Mouse (Mus musculus) lung, adult 2 months (tissue): ENCODE data around the gene Eif3a. TPM values are rescaled to one million over a fixed set of nuclear protein-coding genes. Genes with fewer than 3 reads are reported as not detected.

Experiments used
- DNase-seq: peaks from one replicate; pipeline ENCODE4 v3.0.0; 2022
- H3K4me1 ChIP-seq: fragments of 200-500 bp; 2 replicates; pipeline ENCODE4 v1.6.1; 2011; ENCODE audit warnings: low read length; ENCODE audit not compliant: control insufficient read depth, insufficient read depth
- H3K4me3 ChIP-seq: fragments of 200-500 bp; replicated peaks from 2 replicates; pipeline ENCODE3; 2011; ENCODE audit warnings: low read depth, mild to moderate bottlenecking, control low read depth, low read length; ENCODE audit errors: extremely low read depth
- CTCF ChIP-seq: fragments of 200-500 bp; IDR thresholded peaks from 2 replicates; pipeline ENCODE4 v1.5.1; 2011; ENCODE audit warnings: mild to moderate bottlenecking, low read length, control low read depth; ENCODE audit not compliant: insufficient read depth
- POLR2A ChIP-seq: fragments of 200-500 bp; IDR thresholded peaks from 2 replicates; pipeline ENCODE4 v1.6.1; 2011; ENCODE audit warnings: low read depth, mild to moderate bottlenecking, control low read depth, low read length, borderline replicate concordance; ENCODE audit errors: extremely low read depth
- WGBS: fragments of 180-500 bp; shearing (Covaris S2); methylation state at CpG from one replicate; pipeline ENCODE4 v1.1.7; 2018; 5-methylcytosine and 5-hydroxymethylcytosine counted together
- polyA plus RNA-seq: library from polyadenylated mRNA; depleted of rRNA; stranded (reverse); fragments of >200 nt; gene quantifications from 2 replicates; pipeline ENCODE4 v1.2.3, GENCODE M21; 2012

Eif3a gene
- polyA plus RNA-seq, 1 experiment: 34.9 TPM

DNA sequence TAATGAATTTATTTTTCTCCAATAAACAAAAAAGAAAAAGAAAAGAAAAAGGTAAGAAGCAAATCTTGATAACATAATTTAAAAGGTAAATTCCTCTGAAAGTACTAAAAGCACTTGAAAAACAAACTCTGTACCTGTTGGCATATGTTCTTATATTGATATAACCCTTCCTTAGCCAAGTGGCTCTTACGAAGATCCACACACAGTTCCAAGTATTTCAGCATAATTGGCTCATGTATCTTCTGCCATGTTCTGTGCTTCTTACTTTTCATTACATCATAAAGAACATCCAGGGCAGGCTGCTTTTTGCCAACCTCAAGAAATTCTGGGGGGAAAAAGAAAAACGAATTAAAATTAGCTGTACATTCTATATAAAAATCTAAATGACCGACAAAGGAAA, 8.4 kb downstream of the Eif3a start:
- no peak overlapping the region for H3K4me3 ChIP-seq
- no peak for TF ChIP-seq CTCF
- no peak for TF ChIP-seq POLR2A
- WGBS: 73% methylated on average over 3 of the region's 3 CpGs
- H3K4me1 ChIP-seq: peaks cover 11% of the 10 kb centered on the region
- no peak for DNase-seq

DNA sequence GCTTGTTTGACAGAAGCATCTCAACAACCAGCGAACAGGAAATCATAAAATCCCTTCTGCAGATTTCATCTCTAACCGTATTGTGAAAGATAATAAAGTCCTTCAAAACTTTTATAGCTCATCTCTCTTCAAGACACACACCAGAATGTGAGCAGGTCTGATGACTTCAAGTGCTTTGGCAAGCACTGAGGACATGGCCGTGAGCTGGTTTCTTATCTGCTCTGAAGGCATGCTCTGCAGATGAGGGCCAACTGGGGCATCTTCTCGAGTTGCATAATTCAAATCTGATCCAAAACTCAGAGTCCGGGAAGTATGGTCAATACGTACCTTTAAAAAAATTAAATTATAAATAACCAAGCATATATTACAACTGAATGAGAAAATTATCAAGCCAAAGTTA, 17.1 kb downstream of the Eif3a start:
- TF ChIP-seq POLR2A (no peak), CTCF (no peak)
- Histone ChIP-seq H3K4me3 (no peak overlapping the region), H3K4me1 (no peaks in the 10 kb centered on the region)
- WGBS: 79% methylated on average over 6 of the region's 6 CpGs
- DNase-seq: no peak

DNA sequence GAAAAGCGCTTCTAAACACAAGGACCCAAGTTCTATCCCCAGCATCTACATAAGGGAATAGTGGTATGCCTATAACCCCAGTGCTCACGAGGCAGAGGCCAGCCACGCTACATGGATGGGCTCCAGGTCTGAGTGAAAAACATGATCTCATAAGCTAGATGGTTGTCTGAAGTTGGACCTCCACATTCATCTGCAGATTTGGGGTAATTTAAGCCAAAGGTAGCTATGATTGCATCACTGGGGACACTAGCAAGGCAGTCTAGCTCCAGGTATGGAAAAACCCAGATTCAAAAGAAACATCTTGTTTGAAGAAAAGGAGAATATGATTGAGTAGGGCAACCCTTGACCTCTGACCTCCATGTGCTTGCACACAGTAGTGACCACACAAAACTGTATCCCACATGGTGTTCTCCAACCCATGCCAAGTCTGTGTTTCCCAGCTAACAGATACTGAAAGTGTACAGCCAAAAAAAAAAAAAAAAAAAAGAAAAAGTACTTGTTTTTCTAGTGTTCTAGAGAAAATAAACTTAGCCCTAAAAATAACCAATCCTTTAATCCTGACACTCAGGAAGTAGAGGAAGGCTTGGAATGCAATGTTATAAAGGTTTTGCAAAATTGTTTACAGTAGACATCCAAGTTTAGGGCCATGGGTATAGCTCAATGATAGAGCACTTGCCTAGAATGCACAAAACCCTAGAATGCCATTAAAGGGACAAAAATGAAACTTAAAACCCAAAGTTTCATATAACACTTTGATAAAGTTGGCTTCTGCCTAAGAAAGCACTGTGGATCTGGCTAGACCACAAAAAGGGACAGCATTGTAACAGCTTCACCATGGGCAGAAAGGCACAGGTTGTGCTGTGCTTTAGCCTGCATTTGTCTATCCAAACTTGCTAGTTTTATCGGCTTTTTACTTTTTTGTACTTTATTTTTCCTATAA, 31.3 kb downstream of the Eif3a start:
- no peak for DNase-seq
- Histone ChIP-seq H3K4me1 (peaks cover 5% of the 10 kb centered on the region), H3K4me3 (no peak overlapping the region)
- TF ChIP-seq POLR2A (no peak), CTCF (no peak)
- 80% methylated on average over 4 of the region's 4 CpGs for WGBS

DNA sequence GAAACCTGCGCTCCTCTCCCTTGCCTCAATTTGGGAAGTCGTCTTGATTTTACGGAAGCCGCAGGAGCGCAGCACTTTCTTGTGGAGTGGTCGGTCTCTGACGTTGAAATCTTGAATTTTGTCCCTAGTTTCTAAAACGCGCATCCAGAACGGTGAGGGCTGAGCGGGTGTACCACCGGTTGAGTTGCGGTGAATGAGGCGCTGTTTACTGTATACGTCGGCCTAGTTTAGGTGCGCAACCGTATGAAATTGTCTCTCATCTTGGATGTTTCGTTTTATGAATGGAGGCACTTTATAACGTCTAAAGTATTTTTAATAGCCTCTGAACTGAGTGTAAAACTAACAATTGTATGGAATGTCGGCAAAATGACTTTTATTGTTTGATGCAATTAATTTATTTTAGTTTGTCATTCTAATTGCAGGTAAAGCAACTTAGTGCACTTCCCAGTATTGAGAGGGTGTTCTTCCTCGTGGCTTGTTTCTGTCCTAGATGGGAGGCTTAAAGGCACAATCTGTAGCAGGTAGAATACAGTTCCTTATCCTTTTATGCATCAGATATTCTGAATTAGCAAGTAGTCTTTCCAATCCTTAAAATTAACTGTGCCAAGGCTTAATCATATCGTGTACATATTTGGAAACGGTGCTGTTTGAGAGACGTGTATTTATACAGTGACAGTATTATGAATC, 33.2 kb downstream of the Eif3a start:
- 7% methylated on average over 25 of the region's 25 CpGs for WGBS
- no peak for DNase-seq
- Histone ChIP-seq H3K4me1 (peaks cover 5% of the 10 kb centered on the region), H3K4me3 (peak overlapping the region; percentile 67)
- TF ChIP-seq POLR2A (no peak), CTCF (no peak)

DNA sequence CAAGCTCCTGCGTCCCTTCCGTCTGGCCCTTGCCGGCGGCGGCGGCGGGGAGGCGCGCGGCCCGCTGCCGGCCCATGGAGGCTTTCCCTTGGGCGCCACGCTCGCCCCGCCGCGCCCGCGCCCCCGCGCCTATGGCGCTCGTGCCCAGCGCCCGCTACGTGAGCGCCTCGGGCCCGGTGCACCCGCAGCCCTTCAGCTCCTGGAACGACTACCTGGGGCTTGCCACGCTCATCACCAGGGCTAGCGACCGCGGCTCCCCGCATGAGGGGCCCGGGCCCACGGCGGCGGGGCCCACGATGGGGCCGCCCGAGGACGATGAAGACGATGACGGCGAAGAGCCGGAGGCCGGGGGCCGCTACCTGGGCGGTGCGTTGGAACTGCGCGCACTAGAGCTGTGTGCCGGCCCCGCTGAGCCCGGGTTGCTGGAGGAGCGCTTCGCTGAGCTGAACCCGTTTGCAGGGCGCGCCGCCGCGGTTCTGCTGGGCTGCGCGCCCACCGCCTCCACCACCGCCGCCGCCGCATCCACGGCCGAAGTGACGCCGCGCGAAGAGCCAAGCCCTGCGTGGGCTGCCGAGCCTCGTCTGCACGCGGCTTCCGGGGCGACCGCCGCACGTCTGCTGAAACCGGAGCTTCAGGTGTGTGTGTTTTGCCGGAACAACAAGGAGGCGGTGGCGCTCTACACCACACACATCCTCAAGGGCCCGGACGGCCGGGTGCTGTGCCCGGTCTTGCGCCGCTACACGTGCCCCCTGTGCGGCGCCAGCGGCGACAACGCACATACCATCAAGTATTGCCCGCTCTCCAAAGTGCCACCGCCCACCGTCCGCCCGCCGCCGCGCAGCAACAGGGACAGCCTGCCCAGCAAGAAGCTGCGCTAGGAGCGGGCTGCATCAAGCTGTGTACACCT, 34.0 kb downstream of the Eif3a start:
- peak; percentile 45 for DNase-seq
- peaks cover 5% of the 10 kb centered on the region for H3K4me1 ChIP-seq
- WGBS: under 1% methylated on average over 108 of the region's 115 CpGs
- peak overlapping the region; percentile 67 for H3K4me3 ChIP-seq
- TF ChIP-seq POLR2A: no peak
- TF ChIP-seq CTCF: no peak

DNA sequence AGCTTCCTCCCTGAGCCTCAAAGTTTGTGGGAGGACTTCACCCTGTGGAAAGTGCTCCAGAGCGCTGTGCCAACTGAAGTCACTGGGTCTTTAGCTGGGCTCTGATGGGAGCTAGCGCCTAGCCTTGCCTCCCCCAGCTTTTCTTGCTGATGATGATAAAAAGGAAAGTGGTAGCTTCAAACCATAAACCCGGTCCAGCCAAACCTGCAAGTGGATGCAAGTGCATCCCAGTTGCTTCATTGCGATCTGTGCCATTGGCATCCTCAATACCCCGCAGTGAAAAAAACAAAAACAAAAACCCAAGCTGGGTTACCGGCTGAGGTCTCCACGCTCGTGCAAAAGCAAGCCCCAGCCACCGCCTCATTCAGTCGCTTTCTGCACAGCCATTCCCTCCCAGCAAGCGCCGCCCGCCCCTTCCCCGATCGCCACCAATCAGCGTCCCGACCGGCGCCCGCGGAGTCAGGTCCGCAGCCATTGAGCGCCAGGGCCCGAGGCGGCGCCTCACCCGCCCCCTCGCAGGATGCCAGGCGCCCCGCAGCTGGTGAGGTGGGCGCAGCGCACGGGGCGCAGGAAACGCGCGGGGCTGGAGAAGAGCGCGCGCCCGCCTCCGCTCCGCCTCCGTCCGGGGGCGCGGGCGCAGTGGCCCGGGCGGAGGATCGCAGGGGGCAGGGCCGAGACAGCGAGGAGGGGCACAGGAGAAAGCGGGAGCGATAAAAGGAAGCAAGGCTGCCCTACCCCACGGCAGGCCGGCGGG, 34.8 kb downstream of the Eif3a start, which contains the start of gene Nanos1:
TSS of gene Nanos1 (plus strand) at position 550 of the 754 bp plus-strand sequence.
- peak; percentile 87 for DNase-seq
- peak within 1 kb of the TSS; percentile 67 for H3K4me3 ChIP-seq
- under 1% methylated on average over 58 of the region's 58 CpGs for WGBS
- TF ChIP-seq POLR2A (peak; percentile 33; the same call in 1 of the 2 replicates), CTCF (no peak)
- peaks cover 5% of the 10 kb centered on the region for H3K4me1 ChIP-seq

DNA sequence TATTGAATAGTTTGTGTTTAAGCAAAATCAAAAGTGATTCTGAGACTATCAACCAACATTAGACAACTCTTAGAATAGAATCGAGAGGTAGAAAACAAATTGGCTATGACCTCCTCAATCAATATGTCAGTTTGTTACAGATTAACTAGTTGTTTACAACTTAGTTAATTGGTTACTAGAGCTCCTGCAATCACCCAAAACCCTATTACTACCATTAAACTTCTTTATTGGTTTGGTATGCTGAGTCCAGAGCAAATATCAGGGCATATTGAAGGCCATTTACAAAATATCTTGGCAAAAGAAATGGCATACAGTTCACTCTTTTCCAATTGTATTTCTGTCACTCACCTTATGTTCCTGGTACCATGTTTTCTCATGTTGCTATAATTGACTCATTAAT, 42.7 kb downstream of the Eif3a start:
- Histone ChIP-seq H3K4me3 (no peak overlapping the region), H3K4me1 (no peaks in the 10 kb centered on the region)
- no peak for TF ChIP-seq CTCF
- no peak for TF ChIP-seq POLR2A
- no peak for DNase-seq
- WGBS: 74% methylated on average over 1 of the region's 1 CpGs

DNA sequence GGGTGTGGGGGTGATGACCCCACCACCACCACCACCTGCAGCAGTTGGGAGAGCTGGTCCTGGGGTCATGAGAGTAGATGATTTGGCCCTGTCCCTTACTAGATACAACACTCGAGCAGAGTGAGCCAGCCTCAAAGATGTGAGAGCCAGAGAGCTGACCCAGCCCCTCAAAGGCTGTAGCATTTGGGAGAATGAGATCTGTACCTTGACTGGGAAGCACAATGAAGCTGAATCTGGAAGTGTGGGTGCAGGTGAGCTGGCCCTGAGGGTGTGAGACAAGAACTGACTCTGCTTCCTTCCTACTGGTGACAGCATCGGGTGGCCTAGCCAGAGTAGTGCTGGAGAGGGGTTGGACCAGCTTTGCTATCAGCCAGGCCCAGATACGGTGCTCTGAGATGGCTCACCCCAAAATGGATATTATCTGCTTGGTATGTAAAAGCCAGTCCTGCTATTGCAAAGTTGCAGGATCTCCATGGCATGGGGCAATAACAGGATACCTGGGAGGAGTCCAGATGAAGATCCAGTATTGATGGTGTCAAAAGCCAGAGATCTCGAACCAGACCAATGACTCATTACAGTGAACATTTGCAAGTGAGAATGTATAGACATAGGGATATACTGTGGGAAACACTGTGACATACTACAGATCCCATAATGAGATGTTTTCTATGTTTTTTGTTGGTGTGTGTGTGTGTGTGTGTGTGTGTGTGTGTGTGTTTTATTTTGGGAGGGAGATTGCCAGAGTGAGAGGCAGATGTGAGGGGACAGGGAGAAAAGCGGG, 46.5 kb downstream of the Eif3a start:
- no peak for DNase-seq
- Histone ChIP-seq H3K4me3 (no peak overlapping the region), H3K4me1 (no peaks in the 10 kb centered on the region)
- TF ChIP-seq POLR2A: no peak
- no peak for TF ChIP-seq CTCF
- 69% methylated on average over 5 of the region's 5 CpGs for WGBS
